Mouse (Mus musculus): ENCODE measurements around the gene Hsf2.

The Hsf2 gene

DNA sequence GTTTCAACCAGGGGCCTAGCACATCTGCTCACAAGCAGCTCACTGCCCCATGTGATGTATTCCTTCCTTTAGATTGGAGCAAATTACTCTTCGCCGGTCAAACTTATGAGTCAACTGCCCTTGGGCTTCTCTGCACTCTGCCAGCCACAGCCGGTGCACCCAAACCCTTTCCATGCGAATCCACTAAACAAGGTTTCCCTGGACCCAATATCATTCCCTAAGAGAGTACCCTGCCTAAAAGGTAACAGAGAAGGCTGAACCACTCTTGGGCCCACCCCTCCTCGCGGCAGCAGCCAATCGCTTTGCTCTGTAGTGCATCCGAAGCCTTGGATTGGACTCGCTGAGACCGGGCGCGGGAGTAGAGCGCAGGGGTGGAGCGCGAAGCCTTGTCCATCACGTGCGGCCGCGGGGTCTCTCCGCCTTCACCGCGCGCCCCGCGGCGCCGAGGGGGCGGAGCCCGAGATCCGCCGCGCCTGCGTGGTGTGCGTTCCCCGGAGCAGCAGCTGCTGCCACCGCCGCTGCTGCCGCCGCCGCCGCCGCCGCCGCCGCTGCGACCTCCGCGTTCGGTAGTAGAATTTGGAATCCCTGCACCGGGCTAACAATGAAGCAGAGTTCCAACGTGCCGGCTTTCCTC, at the start of gene Hsf2:
Gene Hsf2 (plus strand): TSS at position 478 of the 634 bp plus-strand sequence.
- DNase-seq (ENCODE audit: low read depth, low spot score): peak; percentile 98

DNA sequence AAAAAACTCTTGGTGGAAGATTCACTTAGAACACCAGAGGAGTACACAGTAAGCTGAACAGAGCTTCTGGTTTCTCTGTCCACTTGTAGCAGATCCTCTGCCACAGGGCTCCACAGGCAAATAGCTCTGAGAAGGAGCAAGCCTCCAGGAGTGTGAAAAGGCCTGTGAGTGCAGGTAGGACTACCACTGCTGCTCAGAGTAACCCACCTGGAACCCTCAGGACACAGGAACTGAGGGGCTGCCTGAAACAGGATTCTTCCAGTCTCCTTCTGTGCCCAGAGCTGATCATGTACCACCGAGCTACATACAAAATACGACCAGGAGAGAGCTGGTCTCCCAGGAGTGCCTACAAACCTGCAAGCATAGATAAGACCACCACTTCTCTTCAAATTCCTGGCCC, 48.3 kb upstream of the Hsf2 start:
- DNase-seq (ENCODE audit: low read depth, low spot score): no peak

DNA sequence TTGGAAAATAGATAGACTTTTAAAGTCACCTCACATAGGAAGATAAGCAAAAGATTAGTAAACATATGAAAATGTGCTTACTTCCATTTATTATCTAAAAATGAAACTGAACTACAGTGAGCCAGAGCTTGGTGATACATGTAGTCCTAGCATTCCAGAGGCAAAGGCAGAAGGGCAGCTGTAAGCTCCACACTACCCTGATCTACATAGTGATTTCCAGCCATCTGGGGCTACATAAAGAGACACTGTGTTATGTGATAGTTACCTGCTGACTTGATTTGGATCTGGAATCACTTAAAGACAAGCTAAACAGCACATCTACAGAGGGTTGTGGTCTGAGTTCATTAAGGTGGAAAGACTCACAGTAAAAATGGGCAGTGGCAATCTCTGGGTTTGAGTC, 45.1 kb upstream of the Hsf2 start:
- no peak for DNase-seq (ENCODE audit: low read depth, low spot score)

DNA sequence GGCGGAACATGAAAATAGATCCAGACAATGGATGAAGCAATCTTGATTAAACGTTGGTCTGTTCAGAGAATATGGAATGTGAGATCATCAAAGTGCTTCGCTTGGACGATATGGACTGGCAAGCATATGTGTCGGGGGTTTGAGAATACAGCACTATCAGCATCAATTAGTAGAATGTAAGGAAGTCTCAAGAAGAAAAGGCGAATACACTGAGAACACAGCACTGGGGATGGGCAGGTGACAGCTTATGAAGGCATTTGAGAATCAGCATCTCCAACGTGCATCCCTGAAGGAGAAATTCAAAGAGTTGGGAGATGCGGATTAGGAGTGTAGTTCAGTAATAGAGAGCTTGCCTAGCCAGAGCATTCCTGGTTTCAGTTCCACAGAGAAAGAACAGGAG, 41.8 kb upstream of the Hsf2 start:
- no peak for DNase-seq (ENCODE audit: low read depth, low spot score)

DNA sequence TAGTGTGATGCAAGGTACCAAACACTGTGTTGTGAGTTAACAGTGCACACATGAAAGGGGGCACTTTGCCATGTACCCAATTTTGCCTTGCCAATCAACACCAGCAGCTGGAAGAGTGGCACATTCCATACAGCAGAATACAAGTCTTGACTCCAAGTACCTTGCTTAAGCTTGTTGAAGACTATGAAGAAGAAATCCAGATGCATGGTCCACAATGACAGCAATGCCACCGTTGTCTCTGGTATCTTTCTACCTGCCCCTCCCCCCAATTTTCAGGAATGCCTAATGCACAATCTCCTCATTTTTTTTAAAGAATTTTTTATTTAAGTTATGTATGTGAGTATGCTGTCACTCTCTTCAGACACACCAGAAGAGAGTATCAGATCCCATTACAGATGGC, 40.5 kb upstream of the Hsf2 start:
- no peak for DNase-seq (ENCODE audit: low read depth, low spot score)

DNA sequence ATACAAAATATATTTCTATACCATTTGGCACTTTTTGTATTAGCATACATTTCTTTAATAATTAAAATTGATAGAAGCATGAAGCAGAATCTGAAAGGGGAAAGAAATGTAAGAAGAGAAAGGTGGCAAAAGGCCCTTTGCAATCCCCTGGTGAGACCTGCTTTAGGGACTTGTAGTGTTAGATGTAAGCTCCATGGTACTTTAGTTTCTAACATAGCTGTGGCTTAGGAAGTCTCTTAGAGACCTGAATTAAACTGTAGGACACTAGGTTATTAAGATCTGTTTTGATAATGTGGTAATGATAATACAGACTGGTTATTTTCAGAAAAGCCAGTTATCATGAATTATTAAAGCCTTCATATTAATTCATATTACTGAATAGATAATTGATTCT, 38.5 kb upstream of the Hsf2 start:
- no peak for DNase-seq (ENCODE audit: low read depth, low spot score)

DNA sequence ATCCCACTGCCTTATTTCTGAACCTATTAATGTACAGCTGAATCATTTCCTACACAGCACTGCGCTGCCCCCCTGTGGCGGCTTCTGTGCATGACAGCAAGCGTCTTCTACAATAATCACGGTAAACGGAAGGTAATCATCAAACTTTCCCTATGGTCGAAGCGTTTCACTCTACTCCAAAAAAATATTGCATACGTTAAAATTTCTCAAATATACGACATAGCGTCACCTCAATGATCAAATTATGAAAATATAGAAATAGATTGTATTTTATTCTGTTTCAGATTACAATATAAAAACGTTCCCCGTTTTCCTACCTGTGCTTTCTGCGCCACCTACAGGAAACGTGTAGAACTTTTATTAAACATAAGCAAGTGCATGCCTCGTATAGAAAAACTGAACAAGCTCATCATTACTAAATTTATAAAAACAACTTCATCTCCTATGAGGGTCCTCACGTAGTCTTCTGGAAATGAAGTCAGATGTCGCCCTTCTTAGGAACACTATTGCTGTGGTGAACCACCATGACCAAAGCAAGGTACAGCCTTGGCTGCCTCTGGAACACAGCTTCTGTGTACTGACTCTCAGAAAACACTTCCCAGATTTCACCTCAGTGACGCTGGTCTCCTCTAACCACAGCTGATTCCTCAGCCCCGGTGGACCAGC, 38.0 kb upstream of the Hsf2 start:
- peak; percentile 79 for DNase-seq (ENCODE audit: low read depth, low spot score)

DNA sequence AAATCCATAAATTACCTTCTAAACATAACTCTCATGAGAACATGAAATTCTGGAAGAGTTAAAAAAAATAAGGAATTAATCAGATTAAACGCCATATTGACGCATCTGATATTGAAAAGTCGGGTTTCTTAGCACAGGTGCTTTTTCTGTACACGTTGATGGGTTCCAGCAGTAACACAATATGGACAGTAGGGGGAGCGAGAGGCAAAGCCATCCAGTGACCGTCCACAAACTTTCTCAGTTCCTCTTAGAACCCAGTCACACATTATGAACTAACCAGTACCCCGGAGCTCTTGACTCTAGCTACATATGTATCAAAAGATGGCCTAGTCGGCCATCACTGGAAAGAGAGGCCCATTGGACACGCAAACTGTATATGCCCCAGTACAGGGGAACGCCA, 22.9 kb upstream of the Hsf2 start:
- peak; percentile 73 for DNase-seq (ENCODE audit: low read depth, low spot score)

DNA sequence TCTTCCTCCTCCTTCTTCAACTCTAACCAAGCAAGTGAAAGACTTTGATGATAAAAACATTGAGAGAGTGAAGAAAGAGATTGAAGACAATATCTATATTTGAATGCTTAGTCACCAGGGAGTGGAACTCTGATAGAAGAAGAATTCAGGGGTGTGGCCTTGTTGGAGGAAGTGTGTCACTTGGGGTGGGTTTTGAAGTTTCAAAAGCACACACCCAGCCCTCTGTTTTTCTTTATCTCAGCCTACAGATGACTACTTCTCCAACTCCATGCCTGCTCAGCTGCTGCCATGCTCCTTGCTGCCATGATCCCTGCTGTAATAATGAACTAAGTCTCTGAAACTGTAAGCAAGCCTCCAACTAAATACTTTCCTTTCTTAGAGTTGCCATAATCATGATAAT, 20.4 kb upstream of the Hsf2 start:
- no peak for DNase-seq (ENCODE audit: low read depth, low spot score)

DNA sequence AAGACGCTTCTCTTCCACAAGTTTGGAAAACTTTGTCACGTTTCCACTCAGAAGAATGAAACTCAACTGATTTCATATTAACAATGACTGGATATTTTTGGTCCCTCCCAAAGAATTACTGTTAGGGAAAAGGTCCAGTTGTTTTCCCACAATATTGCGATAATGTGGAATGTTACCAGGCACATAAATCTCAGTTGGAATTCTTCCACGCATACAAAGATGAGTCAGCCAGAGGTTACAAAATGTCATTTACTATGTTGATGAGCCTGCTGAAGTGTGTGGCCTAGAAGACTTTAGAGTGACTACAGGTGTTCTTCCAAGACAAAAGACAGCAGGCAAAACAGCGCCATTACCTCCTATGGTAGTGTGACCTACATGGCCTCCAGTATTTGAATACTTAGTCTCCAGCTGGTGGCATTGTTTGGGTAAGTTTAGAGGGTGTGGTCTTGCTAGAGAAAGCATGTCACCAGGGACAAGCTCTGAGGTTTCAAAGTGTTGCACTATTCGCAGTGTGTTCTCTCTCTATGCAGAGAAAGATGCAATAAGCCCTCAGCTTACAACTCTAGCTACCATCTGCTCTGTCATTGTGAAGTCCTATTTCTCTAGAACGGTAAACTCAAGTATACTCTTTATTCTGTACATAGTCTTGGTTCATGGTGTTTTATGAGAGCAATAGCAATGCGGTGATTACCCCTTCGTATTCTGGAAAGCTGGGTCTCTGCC, 8.9 kb upstream of the Hsf2 start:
- peak; percentile 71 for DNase-seq (ENCODE audit: low read depth, low spot score)

DNA sequence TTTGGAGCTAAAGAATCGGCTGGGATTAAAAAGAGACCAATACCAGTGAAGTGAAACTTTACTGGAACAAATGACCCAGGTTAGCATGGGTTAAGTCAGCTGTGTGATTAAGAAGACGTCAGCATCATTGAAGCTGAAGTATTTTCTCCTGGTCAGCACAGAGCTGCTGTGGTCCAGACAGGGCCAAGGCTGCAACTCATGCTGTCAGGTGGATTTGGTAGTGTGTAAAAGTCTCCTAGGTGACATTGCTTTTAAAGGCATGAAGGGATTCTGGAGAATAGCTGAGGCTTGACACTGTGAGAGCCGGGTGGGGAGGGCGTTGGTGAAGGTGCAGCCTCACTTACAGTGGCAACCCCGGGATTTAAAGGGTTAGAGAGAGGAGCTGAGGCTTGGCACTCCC, 4.5 kb upstream of the Hsf2 start:
- DNase-seq (ENCODE audit: low read depth, low spot score): no peak

DNA sequence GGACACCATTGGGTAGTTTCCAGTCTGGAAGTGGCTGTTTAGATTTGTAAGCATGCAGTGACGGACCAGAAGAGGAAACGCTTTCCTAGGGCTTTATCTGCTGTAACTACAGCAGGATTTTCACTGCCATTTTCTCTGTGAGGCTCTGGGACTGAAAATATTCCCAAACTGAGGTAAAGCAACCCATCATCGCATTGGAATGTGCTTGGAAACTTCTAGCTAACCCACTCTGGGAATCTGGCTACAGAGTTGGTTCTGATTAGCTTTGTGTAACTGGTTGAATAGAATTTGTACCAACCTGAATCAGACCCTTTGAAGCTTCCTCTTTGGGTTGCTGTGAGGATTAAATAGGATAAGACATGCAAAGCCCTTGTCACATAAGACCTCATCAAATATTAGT, 1.4 kb upstream of the Hsf2 start:
- DNase-seq (ENCODE audit: low read depth, low spot score): no peak

DNA sequence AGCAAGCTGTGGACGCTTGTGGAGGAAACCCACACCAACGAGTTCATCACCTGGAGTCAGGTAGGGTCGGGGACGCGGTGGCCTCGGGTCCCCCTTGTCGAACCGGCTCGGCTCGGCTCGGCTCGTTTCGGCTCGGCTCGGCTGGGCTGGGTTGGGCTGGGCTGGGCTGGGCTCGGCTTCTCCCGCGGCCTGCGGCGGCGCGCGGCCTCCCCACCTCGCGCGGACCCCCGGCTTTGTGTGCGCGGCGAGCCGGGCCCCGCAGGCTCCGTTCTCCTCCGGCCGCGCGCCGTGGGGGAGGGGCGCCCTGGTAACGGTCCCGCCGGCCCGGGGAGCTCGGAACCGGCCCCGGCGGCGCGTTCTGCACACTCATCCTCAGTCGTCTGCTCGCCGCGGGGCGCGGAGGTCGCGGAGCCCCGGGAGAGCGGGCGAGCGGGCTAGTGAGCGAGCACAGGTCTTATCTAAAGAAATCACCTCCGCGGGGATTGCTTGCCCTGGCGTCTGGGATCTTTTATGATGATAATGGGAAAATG, 422 bp downstream of the Hsf2 start:
- DNase-seq (ENCODE audit: low read depth, low spot score): peak; percentile 59

DNA sequence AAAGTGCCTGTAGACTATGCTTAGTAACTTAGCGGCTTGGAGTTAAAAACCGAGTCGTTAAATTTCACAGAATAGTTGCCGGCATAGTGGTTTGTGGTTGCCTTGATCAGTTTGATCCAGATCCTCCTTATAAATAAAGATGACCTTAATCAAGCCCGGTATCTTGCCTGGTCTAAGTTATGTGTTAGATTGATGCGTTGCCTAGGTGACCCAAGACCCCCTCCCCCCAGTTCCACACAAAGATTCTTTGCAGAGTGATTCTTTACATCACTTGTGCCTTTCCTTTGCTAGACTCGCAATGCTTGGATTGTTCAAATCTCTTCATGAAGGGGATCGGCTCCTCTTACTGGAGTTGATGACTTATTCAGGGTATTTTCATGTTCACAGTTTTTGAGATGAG, 1.0 kb downstream of the Hsf2 start:
- peak; percentile 46 for DNase-seq (ENCODE audit: low read depth, low spot score)

DNA sequence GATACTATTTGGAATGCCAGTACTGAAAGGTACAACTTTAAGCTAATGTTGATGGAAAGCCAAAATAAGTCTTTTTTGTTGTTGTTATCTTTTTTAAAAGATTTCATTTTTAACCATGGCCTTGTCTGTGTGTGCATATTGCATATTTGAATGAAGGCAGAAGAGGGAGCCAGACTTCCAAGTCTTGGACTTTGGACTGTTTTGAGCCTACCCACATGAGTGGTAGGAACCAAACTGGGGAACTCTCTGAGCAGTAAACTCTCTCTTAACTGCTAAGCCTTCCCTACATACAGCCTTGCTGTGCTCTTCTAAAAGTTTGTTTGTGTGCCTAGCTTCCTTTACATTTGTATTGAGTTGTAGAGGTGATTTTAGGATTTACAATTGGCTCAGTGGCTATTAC, 2.4 kb downstream of the Hsf2 start:
- no peak for DNase-seq (ENCODE audit: low read depth, low spot score)

DNA sequence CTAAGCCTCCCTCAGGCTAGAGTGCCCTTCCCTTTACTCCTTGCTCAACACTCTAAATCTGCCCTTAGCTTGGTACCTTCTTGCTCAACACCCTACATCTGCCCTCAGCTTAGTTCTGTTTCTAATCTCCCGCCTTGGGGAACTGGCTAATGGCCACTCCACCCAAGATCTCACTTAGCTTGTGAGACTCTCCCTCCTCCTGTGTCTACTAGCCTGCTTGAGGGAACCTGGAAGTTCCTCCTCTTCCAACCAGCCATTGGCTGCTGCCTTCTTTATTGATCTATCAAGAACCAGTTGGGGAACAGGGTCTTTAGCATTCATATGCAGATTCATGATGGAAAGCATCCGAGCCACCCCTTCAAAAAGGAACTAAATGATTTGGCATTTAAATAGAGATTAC, 5.9 kb downstream of the Hsf2 start:
- DNase-seq (ENCODE audit: low read depth, low spot score): peak; percentile 83

DNA sequence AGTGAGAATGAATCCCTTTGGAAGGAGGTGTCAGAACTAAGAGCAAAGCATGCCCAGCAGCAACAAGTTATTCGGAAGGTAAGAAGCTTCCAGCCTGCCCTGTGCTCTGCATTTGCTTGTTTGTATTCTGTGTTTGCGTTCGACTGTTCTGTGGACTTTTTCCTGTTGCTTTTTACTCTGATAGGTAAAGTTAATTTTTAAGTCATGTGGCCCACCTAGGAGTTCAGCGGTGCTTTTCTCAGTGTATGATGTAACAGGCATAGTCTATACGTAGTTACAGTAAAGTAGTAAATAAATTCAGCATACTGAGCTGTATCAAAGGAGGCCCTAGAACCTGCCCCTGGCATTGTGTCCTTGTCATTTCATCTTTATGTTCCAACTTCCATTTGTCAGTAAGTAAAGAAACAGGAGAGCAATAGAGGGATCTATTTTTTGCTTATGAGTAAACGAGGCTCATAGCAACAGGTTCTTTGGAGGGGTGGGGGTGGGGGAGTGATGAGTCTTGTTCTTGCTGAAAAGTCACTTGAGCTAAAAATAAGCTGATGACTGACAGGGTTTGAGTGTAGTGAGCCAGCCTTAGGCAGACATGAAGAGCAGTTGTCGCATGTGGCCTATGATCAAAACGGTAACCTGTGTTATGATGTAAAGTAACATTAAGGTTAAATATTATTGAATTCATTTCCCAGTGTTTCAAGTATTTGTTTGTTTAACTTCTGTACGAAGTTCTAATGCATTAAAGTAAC, 13.4 kb downstream of the Hsf2 start:
- no peak for DNase-seq (ENCODE audit: low read depth, low spot score)

DNA sequence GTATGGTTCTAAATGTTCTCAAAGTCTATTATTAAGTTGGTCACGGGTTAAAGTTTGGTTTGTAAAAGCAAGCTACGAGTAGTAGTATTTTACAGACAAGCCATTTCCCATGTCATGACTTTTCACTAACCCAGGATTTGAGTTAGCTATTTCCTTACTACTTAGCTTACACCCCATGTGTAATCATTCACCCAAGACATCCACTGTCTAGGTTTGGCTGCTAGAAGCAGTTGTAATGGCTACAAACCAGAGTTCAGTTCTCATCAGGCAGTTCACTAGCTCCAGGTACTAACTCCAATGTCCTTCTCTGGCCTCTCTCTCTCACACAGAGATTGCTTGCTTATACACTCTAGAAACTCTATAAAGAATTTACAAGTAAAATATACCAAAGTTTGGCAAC, 28.4 kb downstream of the Hsf2 start:
- DNase-seq (ENCODE audit: low read depth, low spot score): no peak

DNA sequence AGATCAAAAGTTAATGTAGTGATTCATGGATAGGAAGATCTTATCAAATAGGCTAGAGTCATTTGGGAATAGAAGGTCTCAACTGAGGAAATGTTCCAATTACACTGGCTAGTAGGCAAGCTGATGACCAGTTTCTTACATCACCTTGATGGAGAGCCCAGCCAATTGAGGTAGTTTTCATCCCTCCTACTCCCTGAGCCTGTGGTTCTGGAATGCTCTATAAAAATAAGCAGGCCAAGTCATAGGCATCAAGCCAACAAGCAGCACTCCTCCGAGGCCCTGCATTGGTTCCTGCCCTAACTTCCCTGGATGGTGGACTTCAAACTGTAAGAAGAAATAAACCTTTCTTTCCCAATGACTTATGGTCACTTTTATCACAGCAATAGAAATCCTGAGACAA, 29.1 kb downstream of the Hsf2 start:
- DNase-seq (ENCODE audit: low read depth, low spot score): no peak

DNA sequence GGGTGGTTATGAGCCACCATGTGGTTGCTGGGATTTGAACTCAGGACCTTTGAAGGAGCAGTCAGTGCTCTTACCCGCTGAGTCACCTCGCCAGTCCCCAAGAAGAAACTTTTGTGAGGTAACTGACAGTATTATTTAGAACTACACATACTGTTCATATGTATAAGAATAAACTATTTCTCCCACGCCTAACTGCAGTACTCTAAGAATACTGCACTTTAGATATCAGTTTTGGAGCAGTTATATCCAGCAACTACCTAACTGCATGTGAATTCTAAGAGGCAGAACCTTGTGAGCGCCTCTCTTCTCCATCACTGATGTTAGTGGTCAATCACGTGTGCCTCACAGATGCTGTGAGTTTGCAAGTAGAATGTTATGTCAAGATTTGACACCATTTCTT, 40.3 kb downstream of the Hsf2 start:
- DNase-seq (ENCODE audit: low read depth, low spot score): no peak

DNA sequence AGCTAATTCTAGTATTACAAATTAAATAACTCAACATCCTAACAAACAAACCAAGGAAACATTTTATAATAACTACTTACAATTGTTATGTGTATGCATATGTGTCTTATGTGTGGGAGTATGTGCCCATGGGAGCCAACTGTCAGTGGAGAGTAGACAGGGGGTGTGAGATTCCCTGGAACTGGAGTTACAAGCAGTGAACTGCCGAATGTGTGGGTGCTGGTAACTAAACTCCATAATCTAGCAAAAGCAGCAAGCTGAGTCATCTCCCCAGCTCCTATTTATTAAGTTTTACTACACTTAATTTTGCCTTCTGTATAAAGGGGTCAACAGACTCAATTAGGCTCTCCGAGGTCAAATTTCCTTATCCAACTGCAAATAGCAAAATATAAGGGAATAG, 44.9 kb downstream of the Hsf2 start:
- DNase-seq (ENCODE audit: low read depth, low spot score): no peak

DNA sequence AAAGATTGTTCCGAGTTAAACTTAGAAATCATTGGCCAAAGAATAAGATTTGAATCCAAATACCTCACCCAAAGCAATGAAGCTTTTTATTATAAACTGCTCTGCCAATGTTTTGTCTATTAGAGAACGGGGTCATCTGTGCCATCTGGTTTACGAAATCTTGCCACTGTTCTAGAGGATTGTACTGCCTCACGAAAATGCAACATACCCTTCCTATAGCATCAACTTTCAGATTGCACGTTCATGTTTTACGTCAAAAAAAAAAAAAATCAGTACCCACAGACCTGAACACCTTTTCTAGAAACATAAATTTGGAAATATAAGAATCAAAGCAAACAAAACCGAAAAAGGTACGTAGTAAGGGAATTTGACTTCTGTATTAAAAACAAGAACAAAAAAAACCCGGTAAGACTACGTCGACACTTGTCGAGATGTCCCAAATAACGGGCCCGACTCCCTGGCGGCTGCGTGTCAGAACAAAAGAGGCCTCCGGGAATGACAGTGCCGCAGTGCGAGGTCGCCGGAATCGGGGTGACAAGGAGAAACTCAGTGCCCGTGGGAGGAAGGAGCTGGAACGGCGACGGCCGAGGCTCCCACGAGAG, 45.5 kb downstream of the Hsf2 start:
- no peak for DNase-seq (ENCODE audit: low read depth, low spot score)
